Mouse (Mus musculus): ENCODE data around the gene Opn3. TPM values are rescaled to one million over a fixed set of nuclear protein-coding genes. Genes with fewer than 3 reads are reported as not detected.

Gene Opn3
- polyA plus RNA-seq, 1 experiment from 2014 or later = 11.5 TPM

GRCm38 (mm10) chr1:175680995-175681394 lies 11.6 kb downstream of the Opn3 start:
- DNase-seq (ENCODE audit: low spot score) = no peak
- Histone ChIP-seq H3K27me3 (ENCODE audit: low read depth, poor library complexity, severe bottlenecking) (no peaks in the 10 kb centered on the region), H3K27ac (no peak overlapping the region), H3K4me1 (no peaks in the 10 kb centered on the region), H3K4me3 (no peak overlapping the region), H3K36me3 (peaks cover 9% of the 10 kb centered on the region), H3K9me3 (replicated peaks) (no peaks in the 10 kb centered on the region)
- 83% methylated on average over 6 of the region's 6 CpGs for WGBS

GRCm38 (mm10) chr1:175677459-175677858 lies 15.1 kb downstream of the Opn3 start:
- Histone ChIP-seq H3K36me3 (no peaks in the 10 kb centered on the region), H3K27me3 (ENCODE audit: low read depth, poor library complexity, severe bottlenecking) (no peaks in the 10 kb centered on the region), H3K4me3 (no peak overlapping the region), H3K9me3 (replicated peaks) (no peaks in the 10 kb centered on the region), H3K4me1 (no peaks in the 10 kb centered on the region), H3K27ac (no peak overlapping the region)
- 85% methylated on average over 6 of the region's 6 CpGs for WGBS
- peak; percentile 12 for DNase-seq (ENCODE audit: low spot score)

GRCm38 (mm10) chr1:175675116-175675515 lies 17.5 kb downstream of the Opn3 start:
- Histone ChIP-seq H3K9me3 (replicated peaks) (no peaks in the 10 kb centered on the region), H3K27ac (no peak overlapping the region), H3K27me3 (ENCODE audit: low read depth, poor library complexity, severe bottlenecking) (no peaks in the 10 kb centered on the region), H3K36me3 (no peaks in the 10 kb centered on the region), H3K4me3 (no peak overlapping the region), H3K4me1 (no peaks in the 10 kb centered on the region)
- peak; percentile 22 for DNase-seq (ENCODE audit: low spot score)
- WGBS = 90% methylated on average over 6 of the region's 6 CpGs

- DNase-seq (ENCODE audit: low spot score) = no peak
- no peaks in the 10 kb centered on the region for H3K36me3 ChIP-seq
- no peaks in the 10 kb centered on the region for H3K4me1 ChIP-seq
- H3K27me3 ChIP-seq (ENCODE audit: low read depth, poor library complexity, severe bottlenecking) = no peaks in the 10 kb centered on the region
- no peak overlapping the region for H3K27ac ChIP-seq
- H3K9me3 ChIP-seq (replicated peaks) = no peaks in the 10 kb centered on the region
- 88% methylated on average over 7 of the region's 7 CpGs for WGBS
- H3K4me3 ChIP-seq = no peak overlapping the region
These were observed 18.8 kb downstream of the Opn3 start for GRCm38 (mm10) chr1:175673563-175674325.

- H3K27ac ChIP-seq = no peak overlapping the region
- no peaks in the 10 kb centered on the region for H3K9me3 ChIP-seq (replicated peaks)
- no peak for DNase-seq (ENCODE audit: low spot score)
- H3K4me1 ChIP-seq = no peaks in the 10 kb centered on the region
- no peak overlapping the region for H3K4me3 ChIP-seq
- no peaks in the 10 kb centered on the region for H3K27me3 ChIP-seq (ENCODE audit: low read depth, poor library complexity, severe bottlenecking)
- H3K36me3 ChIP-seq = no peaks in the 10 kb centered on the region
- 44% methylated on average over 1 of the region's 1 CpGs for WGBS
These were observed 20.9 kb downstream of the Opn3 start for GRCm38 (mm10) chr1:175671626-175672025.

GRCm38 (mm10) chr1:175670042-175670441 lies 22.5 kb downstream of the Opn3 start:
- no peaks in the 10 kb centered on the region for H3K4me1 ChIP-seq
- H3K27me3 ChIP-seq (ENCODE audit: low read depth, poor library complexity, severe bottlenecking) = no peaks in the 10 kb centered on the region
- no peaks in the 10 kb centered on the region for H3K36me3 ChIP-seq
- 86% methylated on average over 7 of the region's 7 CpGs for WGBS
- no peak overlapping the region for H3K4me3 ChIP-seq
- H3K27ac ChIP-seq = no peak overlapping the region
- DNase-seq (ENCODE audit: low spot score) = no peak
- H3K9me3 ChIP-seq (replicated peaks) = no peaks in the 10 kb centered on the region

- H3K36me3 ChIP-seq = no peaks in the 10 kb centered on the region
- H3K27ac ChIP-seq = no peak overlapping the region
- WGBS = 87% methylated on average over 3 of the region's 3 CpGs
- H3K4me3 ChIP-seq = no peak overlapping the region
- no peaks in the 10 kb centered on the region for H3K9me3 ChIP-seq (replicated peaks)
- no peaks in the 10 kb centered on the region for H3K27me3 ChIP-seq (ENCODE audit: low read depth, poor library complexity, severe bottlenecking)
- H3K4me1 ChIP-seq = no peaks in the 10 kb centered on the region
- no peak for DNase-seq (ENCODE audit: low spot score)
These were observed 23.1 kb downstream of the Opn3 start for GRCm38 (mm10) chr1:175669456-175669855.

GRCm38 (mm10) chr1:175668666-175669405 lies 23.7 kb downstream of the Opn3 start:
- 80% methylated on average over 5 of the region's 5 CpGs for WGBS
- Histone ChIP-seq H3K4me3 (no peak overlapping the region), H3K36me3 (no peaks in the 10 kb centered on the region), H3K27me3 (ENCODE audit: low read depth, poor library complexity, severe bottlenecking) (no peaks in the 10 kb centered on the region), H3K27ac (no peak overlapping the region), H3K9me3 (replicated peaks) (no peaks in the 10 kb centered on the region), H3K4me1 (no peaks in the 10 kb centered on the region)
- no peak for DNase-seq (ENCODE audit: low spot score)

- Histone ChIP-seq H3K4me1 (no peaks in the 10 kb centered on the region), H3K27ac (no peak overlapping the region), H3K9me3 (replicated peaks) (no peaks in the 10 kb centered on the region), H3K36me3 (peaks cover 4% of the 10 kb centered on the region), H3K27me3 (ENCODE audit: low read depth, poor library complexity, severe bottlenecking) (no peaks in the 10 kb centered on the region), H3K4me3 (no peak overlapping the region)
- DNase-seq (ENCODE audit: low spot score) = no peak
- WGBS = 95% methylated on average over 4 of the region's 4 CpGs
These were observed 32.7 kb downstream of the Opn3 start for GRCm38 (mm10) chr1:175659900-175660299.

- H3K4me1 ChIP-seq = no peaks in the 10 kb centered on the region
- WGBS = 94% methylated on average over 4 of the region's 4 CpGs
These were observed 44.0 kb downstream of the Opn3 start for GRCm38 (mm10) chr1:175648615-175649014.

GRCm38 (mm10) chr1:175646952-175647351 lies 45.6 kb downstream of the Opn3 start:
- no peaks in the 10 kb centered on the region for H3K4me1 ChIP-seq
- no peaks in the 10 kb centered on the region for H3K9me3 ChIP-seq (replicated peaks)
- no peak overlapping the region for H3K27ac ChIP-seq
- WGBS = 61% methylated on average over 9 of the region's 9 CpGs
- DNase-seq (ENCODE audit: low spot score) = no peak
- H3K36me3 ChIP-seq = no peaks in the 10 kb centered on the region
- H3K4me3 ChIP-seq = no peak overlapping the region
- no peaks in the 10 kb centered on the region for H3K27me3 ChIP-seq (ENCODE audit: low read depth, poor library complexity, severe bottlenecking)

More at GRCm38 (mm10) chr1:175648615-175649014, 44.0 kb downstream of the Opn3 start:
- DNase-seq (ENCODE audit: low spot score) = no peak
- H3K9me3 ChIP-seq (replicated peaks) = no peaks in the 10 kb centered on the region
- no peak overlapping the region for H3K27ac ChIP-seq
- H3K36me3 ChIP-seq = no peaks in the 10 kb centered on the region
- no peak overlapping the region for H3K4me3 ChIP-seq
- no peaks in the 10 kb centered on the region for H3K27me3 ChIP-seq (ENCODE audit: low read depth, poor library complexity, severe bottlenecking)

- DNase-seq (ENCODE audit: low spot score) = no peak
- no peak overlapping the region for H3K4me3 ChIP-seq
- H3K4me1 ChIP-seq = no peaks in the 10 kb centered on the region
- WGBS = 75% methylated on average over 5 of the region's 5 CpGs
- H3K9me3 ChIP-seq (replicated peaks) = no peaks in the 10 kb centered on the region
- no peaks in the 10 kb centered on the region for H3K36me3 ChIP-seq
- no peaks in the 10 kb centered on the region for H3K27me3 ChIP-seq (ENCODE audit: low read depth, poor library complexity, severe bottlenecking)
- no peak overlapping the region for H3K27ac ChIP-seq
These were observed 48.9 kb downstream of the Opn3 start for GRCm38 (mm10) chr1:175643496-175644265.
